Mouse (Mus musculus) G1E-ER4 (cell line): ENCODE data around the gene Fam221a. TPM values are rescaled to one million over a fixed set of nuclear protein-coding genes. Genes with fewer than 3 reads are reported as not detected.
A peak's percentile ranks its signal among the peaks of the same experiment; 100 is the strongest.

ENCODE experiments used
- GATA1 ChIP-seq: IDR thresholded peaks from one replicate; pipeline ENCODE4 v1.8.0; 2012; ENCODE audit warnings: low read length, inconsistent platforms
- polyA plus RNA-seq: library from polyadenylated mRNA; stranded (reverse); fragments of >175 nt; gene quantifications from 2 replicates; pipeline ENCODE4 v1.2.3, GENCODE M21; 2012

Gene Fam221a
- 0.37 and 0.60 TPM in 2 replicates for polyA plus RNA-seq

DNA sequence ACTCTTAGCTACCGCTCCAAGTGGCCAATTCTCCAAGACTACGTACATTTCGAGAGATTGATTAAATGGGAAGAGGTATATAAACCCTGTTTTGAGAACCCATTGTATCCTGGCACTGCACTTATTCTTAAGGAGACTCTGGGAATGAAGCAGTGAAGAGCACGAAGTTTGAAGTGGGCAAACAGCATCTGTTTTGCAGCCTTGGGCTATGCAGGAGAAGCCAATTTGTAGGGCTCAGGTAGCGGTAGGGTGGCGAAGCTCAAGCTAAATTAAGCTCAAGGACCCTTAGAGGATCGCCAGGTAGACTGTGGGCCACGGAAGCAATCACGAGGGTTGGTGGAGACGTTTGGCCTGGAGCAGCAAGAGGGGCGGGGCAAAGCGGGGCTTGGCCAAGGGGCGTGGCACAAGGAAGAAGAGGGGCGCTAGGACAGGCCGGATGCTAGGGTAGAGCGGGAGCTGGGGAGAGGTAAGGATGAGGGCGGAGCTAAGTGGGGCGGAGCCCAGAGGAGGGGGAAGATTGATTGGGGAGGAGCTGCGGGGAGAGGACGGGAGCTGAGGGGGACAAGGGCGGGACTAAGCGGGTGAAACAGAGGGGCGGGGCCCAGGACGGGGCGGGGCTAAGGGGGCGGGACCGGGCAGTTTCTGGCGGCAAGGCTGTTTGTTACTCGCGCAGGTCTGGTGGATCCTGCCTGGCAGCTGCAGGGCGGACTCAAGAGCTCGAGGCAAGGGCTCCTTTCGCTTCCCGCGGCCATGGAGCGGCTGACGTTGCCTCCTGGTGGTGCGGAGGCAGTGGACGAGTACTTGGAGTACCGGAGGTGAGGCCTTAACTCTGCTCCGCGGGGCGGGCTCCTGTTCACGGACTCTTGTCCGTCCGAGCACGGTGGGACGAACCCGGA is at the start of gene Fam221a:
Gene Fam221a (plus strand): TSS at position 581 of the 896 bp plus-strand sequence.
- no peak for TF ChIP-seq GATA1

DNA sequence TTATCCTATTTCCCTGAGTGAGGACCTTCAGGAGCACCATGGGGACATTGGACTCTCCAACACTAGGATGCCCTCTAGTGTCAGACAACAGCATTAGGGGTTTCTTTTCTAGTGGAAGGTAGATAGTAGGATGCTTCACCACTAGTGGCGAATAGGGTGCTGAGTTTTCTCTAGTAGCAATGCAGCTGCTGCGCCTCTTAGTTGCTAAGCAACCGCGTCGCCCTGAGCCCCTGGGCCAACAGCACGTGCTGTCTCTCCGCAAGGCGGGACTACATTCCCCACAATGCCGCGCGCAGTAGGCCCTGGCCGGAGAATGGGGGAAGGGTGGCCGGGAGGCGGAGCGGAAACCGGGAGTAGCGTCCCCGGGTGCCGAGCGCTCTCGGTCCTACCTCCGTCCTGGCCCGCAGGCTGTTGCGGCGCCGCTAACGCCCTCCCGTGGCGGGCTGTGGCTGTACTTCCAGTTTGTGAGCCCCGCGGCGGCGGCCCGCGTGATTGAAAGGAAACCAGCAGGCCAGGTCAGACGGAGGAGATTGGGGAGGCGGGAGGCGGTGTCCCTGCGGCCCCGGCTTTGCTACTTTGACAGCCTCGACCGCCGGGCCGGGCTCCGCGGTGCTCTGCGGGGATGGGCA is 48.5 kb upstream of the Fam221a start, which contains the start of gene Ccdc126:
Gene Ccdc126 (plus strand): TSS at position 309 of the 629 bp plus-strand sequence.
- no peak for TF ChIP-seq GATA1

- no peak for TF ChIP-seq GATA1
These were observed 47.8 kb upstream of the Fam221a start for GRCm38 (mm10) chr6:49319595-49320315.

GRCm38 (mm10) chr6:49321341-49321740 is 46.2 kb upstream of the Fam221a start:
- TF ChIP-seq GATA1: peak; percentile 91

- TF ChIP-seq GATA1: no peak
These were observed 45.5 kb upstream of the Fam221a start for GRCm38 (mm10) chr6:49322056-49322455.

DNA sequence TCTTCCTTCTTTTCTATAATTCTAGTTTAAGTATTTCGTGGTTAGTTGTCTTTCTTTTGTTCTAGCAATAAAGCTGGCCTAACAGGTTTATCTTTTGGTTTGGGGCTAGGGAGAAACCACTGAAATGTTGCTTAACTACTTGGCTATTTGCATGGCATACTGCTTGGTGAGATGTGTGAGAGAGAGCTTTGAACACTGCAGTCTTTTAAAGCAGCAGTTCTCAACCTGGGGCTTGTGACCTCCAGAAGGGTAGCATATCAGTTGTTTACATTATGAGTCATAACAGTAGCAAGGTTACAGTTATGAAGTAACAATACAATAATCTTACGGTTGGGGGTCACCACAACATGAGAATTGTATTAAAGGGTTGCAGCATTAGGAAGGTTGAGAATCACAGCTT is 44.6 kb upstream of the Fam221a start:
- no peak for TF ChIP-seq GATA1

DNA sequence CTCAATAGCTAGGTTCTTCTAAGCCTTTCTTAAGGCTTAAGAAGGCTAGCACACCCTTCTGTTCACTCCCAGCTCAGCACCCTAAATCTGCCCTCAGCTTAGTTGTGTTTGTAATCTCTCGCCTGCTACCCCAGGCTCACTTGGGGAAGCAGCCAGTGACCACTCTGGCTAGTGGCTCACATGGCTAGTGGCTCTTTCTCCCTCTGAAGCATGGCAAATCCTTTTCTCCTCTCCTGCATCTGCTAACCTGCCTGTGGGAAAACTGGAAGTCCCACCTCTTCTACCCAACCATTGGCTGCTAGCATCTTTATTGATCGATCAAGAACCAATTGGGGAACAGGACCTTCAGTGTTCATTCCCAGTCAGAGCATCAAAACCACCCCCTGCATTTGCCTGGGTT is 43.0 kb upstream of the Fam221a start:
- TF ChIP-seq GATA1: no peak

DNA sequence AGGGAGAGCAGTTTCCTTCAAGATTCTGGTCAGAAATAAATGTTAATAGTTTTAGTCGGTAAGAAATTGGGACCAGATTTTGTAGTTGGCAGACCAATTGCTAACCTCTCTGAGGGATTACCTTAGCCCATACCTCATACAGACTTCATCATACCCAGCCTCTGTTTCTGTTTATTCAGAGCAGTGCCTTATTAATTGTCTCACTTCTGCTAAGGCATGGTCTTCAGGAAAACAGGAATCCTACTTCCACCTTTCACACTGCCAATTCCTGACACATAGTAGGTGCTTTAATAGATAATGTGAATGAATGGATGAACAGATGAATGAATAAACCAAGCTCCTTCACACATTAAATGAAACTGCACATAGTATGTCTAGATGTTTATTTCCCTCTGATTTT is 42.2 kb upstream of the Fam221a start:
- TF ChIP-seq GATA1: no peak

DNA sequence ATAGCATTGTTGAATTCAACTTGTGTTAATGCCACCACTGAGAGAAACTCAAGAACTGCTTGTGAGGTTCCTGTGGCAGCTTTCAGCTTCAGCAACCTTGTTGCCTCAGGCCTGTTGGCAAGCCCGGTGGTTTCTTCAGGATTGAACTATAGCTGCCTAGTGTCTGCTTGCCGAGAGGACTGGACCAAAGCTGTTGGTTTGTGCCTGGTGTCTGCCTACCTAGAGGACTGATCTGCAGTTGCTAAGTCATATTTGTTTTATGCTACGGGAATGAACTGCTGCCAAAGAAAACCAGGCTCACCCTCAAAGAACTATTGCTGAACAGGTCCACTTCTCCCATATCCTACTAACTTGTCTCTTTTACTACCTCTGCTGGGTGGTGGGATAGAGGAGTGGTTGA is 40.7 kb upstream of the Fam221a start:
- no peak for TF ChIP-seq GATA1

DNA sequence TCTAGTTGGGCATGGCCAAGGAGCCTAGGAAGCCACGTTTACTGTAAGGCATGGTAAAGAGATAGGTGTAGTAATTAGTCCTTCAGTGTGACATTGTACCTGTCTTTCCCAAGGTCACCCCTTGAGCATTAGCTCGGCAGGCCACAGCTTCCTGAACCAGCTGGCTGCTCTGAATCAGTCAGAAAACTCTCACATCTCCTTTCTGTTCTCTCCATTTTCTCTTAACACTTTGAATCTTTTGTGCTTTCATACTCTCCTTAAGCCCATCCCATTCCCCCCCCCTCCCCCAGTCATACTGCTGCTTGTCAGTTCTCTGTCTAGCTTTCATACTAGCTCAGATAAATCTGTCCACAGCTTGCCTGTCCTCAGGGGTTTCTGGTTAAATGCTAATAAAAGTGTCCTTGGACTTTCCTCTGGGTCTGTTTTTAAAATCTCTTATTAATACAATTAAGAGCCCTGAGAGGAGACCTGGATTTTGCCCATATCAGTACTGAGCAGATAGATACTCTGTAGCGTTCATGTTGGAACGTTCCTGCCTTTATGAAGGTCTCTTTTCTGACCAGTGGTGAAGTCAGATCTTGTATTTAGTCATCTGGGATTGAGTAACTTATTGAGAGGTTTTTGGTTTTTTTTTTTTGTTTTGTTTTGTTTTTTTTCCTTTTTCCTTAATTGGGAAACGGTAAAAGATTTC is 36.0 kb upstream of the Fam221a start:
- no peak for TF ChIP-seq GATA1

GRCm38 (mm10) chr6:49332060-49332370 is 35.5 kb upstream of the Fam221a start:
- no peak for TF ChIP-seq GATA1

- no peak for TF ChIP-seq GATA1
These were observed 29.0 kb upstream of the Fam221a start for GRCm38 (mm10) chr6:49338566-49338965.

- TF ChIP-seq GATA1: no peak
These were observed 28.4 kb upstream of the Fam221a start for GRCm38 (mm10) chr6:49339145-49339544.

GRCm38 (mm10) chr6:49343737-49344469 is 23.6 kb upstream of the Fam221a start:
- TF ChIP-seq GATA1: no peak

- TF ChIP-seq GATA1: no peak
These were observed 17.7 kb upstream of the Fam221a start for GRCm38 (mm10) chr6:49349826-49350225.
